Mouse (Mus musculus): Measurements from ENCODE around the gene Cat. TPM values are rescaled to one million over a fixed set of nuclear protein-coding genes. Genes with fewer than 3 reads are reported as not detected.

Gene Cat
- total RNA-seq, 2 experiments from 2014 or later, result 72.8 to 119 TPM

- no peak for DNase-seq
Observed at GRCm38 (mm10) chr2:103436534-103436933, 48.4 kb downstream of the Cat start.

- no peak for DNase-seq
Observed at GRCm38 (mm10) chr2:103435110-103435509, 49.9 kb downstream of the Cat start.

- no peak for DNase-seq
Observed at GRCm38 (mm10) chr2:103432695-103433275, 52.2 kb downstream of the Cat start.

GRCm38 (mm10) chr2:103430712-103431111 lies 54.2 kb downstream of the Cat start:
- DNase-seq, result no peak

DNA sequence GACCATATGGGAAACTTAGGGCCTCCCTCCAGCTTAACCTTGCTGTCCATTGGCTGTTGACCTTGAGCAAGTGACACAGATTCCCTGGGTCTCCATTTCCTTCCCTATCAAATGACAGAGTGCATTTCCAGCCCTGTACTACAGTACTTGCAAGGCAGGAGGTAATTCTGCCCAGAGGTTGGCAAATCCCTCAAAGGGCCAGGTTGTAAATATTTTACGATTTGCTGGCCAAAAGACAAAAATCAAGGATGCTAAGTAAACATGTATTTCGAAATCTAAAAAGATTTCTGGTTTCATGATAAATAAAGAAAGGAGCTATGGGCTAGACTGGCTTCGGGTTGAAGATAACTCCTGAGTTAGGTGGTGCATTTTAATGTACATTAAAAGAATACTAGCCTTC lies 56.6 kb downstream of the Cat start:
- no peak for DNase-seq

- no peak for DNase-seq
Observed at GRCm38 (mm10) chr2:103425456-103426063, 59.4 kb downstream of the Cat start.

DNA sequence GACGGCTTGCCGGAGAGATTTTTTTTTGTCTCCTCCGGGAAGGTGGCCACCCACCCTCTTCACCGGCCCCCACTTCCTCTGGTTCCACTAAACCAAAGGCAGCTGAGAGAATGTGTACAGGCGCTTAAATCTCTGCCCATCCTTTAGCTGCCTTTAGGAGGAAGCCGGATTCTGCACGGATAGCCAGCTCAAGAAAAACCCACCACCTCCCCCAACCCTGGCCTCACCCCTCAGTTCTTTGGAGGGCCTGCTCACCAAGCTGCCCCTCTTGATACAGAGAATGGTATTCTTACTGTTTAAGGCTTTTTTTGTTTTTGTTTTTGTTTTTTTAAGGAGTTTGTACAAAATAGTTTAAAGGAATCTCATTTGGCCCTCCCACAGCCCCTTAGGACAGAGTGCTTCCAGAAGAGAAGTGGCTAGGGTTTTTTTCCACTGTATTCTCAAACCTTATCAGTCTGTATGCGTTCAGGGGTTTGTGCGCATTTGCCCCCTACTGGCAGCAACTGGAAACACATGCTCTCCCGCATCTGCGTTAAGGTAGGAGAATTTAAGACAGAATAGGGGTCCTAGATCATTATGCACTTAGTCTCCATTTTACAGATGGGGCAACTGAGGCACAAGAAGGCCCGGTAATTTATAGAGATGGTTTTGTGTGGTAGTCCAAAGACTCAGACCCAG lies 60.5 kb downstream of the Cat start:
- DNase-seq, result no peak

- DNase-seq, result no peak
Observed at GRCm38 (mm10) chr2:103423884-103424283, 61.1 kb downstream of the Cat start.

DNA sequence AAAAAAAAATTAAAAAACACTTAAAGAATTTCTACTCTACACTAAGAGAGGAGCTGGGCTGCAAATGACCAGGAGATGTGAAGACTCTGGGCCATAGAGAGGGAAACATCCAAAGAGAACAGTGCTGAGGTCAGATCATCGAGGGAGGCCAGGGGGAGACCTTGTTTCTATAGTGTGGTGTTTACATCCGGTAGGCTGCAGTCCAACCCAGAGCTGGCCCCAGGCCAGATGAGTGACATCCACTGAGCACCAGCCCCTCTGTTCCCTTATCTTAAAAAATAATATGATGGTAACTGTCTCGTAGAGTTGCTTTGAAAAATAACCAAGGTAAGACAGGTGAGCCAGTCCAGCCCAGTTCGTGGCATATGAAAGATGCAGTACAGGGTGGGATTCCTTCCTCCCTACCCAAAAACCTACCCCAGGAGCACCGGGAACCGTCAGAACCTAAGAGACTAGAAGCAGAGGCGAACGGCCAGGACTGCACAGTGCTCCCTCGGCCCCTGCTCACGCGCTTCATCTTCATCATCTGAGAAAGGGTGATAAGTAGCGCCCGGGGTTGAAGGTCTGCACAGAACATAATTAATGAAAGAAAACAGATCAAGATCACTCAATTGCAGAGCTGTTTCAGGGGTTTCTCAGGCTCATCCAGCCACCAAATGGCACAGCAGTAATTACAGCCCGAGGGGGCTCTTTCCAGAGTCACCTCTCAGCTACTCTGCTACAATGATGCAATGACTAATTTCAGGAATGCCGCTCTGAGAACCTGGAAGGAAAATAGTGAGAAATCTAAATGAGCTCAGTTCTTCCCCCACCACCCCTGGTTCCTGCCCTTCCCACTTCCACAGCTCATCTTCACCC lies 64.1 kb downstream of the Cat start:
- no peak for DNase-seq

DNA sequence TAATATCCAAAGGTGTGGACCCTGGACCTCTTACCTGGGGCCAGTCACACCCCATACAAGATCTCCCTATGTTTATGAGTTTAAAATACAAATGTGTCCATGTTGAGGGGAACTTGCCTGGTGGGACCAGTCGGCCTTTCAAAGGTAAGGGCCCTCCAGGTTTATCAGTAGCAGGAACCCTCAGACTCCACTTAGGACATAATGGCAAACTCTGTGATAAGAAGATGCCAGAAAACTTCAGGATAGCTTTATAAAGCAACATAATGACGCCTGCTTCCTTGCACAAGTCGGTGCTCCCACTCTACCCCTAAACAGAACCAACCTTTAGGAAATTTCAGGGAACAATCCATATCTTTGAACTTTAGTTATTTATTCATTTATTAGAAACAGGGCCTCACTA lies 69.2 kb downstream of the Cat start:
- no peak for DNase-seq

- no peak for DNase-seq
Observed at GRCm38 (mm10) chr2:103413381-103413780, 71.6 kb downstream of the Cat start.

- no peak for DNase-seq
Observed at GRCm38 (mm10) chr2:103411816-103412215, 73.1 kb downstream of the Cat start.

GRCm38 (mm10) chr2:103411348-103411747 lies 73.6 kb downstream of the Cat start, which contains the start of gene Elf5:
Elf5 (plus strand) TSS chr2:103411688.
- DNase-seq, result no peak

GRCm38 (mm10) chr2:103406239-103406638 lies 78.7 kb downstream of the Cat start:
- no peak for DNase-seq

Other genes starting within 250 kb of the Cat start
- gene Ehf, start 181.9 kb downstream of the Cat start, total RNA-seq (2021), result not detected
- not detected for gene Elf5, start 73.5 kb downstream of the Cat start, total RNA-seq (2021)
- 1 to 10 TPM; 7.5 to 9.2 TPM for gene Abtb2, start 81.2 kb upstream of the Cat start, total RNA-seq (2021)

All from gastrocnemius, postnatal 25 days (tissue).